Mouse (Mus musculus): ENCODE data around the gene Tmc5. TPM values are rescaled to one million over a fixed set of nuclear protein-coding genes. Genes with fewer than 3 reads are reported as not detected.
A peak's percentile ranks its signal among the peaks of the same experiment; 100 is the strongest.

The Tmc5 gene
- polyA plus RNA-seq, 1 experiment from 2014 or later: 0.30 TPM

GRCm38 (mm10) chr7:118579938-118580337 is 17.2 kb upstream of the Tmc5 start:
- H3K4me1 ChIP-seq (ENCODE audit: control insufficient read depth in 2 of 2, insufficient read depth in 2 of 2, low read length in 2 of 2): peaks cover 14 to 18% of the 10 kb centered on the region in 2 experiments
- WGBS: 68% methylated on average over 2 of the region's 2 CpGs
- no peak overlapping the region for H3K4me3 ChIP-seq (ENCODE audit: control insufficient read depth in 1 of 2, insufficient read depth in 1 of 2, low read depth in 1 of 2, low read length in 2 of 2)
- H3K36me3 ChIP-seq (ENCODE audit: control insufficient read depth, insufficient read depth, low read length): no peaks in the 10 kb centered on the region
- no peak overlapping the region for H3K9ac ChIP-seq (ENCODE audit: low read length)
- no peak for ATAC-seq (ENCODE audit: insufficient number of reproducible peaks, insufficient read depth, low FRiP score, low read depth)
- no peak overlapping the region for H3K4me2 ChIP-seq (ENCODE audit: low read length)
- H3K27ac ChIP-seq (replicated peaks in 1 of 2; ENCODE audit: control insufficient read depth in 1 of 2, insufficient read depth in 1 of 2, low read depth in 2 of 2, low read length in 2 of 2): no peak overlapping the region
- H3K27me3 ChIP-seq (ENCODE audit: control insufficient read depth, insufficient read depth, low read length): peaks cover 10% of the 10 kb centered on the region
- peaks cover 8% of the 10 kb centered on the region; the same call in 1 of the 2 replicates for H3K9me3 ChIP-seq (ENCODE audit: control insufficient read depth, low read length)

GRCm38 (mm10) chr7:118583821-118584220 is 13.3 kb upstream of the Tmc5 start:
- WGBS: 17% methylated on average over 7 of the region's 7 CpGs
- Histone ChIP-seq H3K9me3 (ENCODE audit: control insufficient read depth, low read length) (peaks cover 11% of the 10 kb centered on the region; the same call in 1 of the 2 replicates), H3K4me3 (ENCODE audit: control insufficient read depth in 1 of 2, insufficient read depth in 1 of 2, low read depth in 1 of 2, low read length in 2 of 2) (peak overlapping the region; percentile 59 to 62; a peak in 3 of 4 replicates), H3K4me1 (ENCODE audit: control insufficient read depth in 2 of 2, insufficient read depth in 2 of 2, low read length in 2 of 2) (peaks cover 6 to 9% of the 10 kb centered on the region in 2 experiments), H3K27me3 (ENCODE audit: control insufficient read depth, insufficient read depth, low read length) (peaks cover 15% of the 10 kb centered on the region), H3K4me2 (ENCODE audit: low read length) (peak overlapping the region; percentile 98), H3K9ac (ENCODE audit: low read length) (no peak overlapping the region; the same call in 1 of the 2 replicates), H3K36me3 (ENCODE audit: control insufficient read depth, insufficient read depth, low read length) (no peaks in the 10 kb centered on the region), H3K27ac (replicated peaks in 1 of 2; ENCODE audit: control insufficient read depth in 1 of 2, insufficient read depth in 1 of 2, low read depth in 2 of 2, low read length in 2 of 2) (no peak overlapping the region)
- no peak for ATAC-seq (ENCODE audit: insufficient number of reproducible peaks, insufficient read depth, low FRiP score, low read depth)

GRCm38 (mm10) chr7:118584257-118584907 is 12.7 kb upstream of the Tmc5 start, which contains the start of gene Tmc7:
Gene Tmc7, minus strand, starts transcription at chr7:118584736.
- Histone ChIP-seq H3K27ac (replicated peaks in 1 of 2; ENCODE audit: control insufficient read depth in 1 of 2, insufficient read depth in 1 of 2, low read depth in 2 of 2, low read length in 2 of 2) (no peak within 1 kb of the TSS), H3K4me3 (ENCODE audit: control insufficient read depth in 1 of 2, insufficient read depth in 1 of 2, low read depth in 1 of 2, low read length in 2 of 2) (peak within 1 kb of the TSS; percentile 59 to 62), H3K27me3 (ENCODE audit: control insufficient read depth, insufficient read depth, low read length) (peaks cover 15% of the 10 kb centered on the region), H3K4me2 (ENCODE audit: low read length) (peak within 1 kb of the TSS; percentile 98), H3K4me1 (ENCODE audit: control insufficient read depth in 2 of 2, insufficient read depth in 2 of 2, low read length in 2 of 2) (peaks cover 6 to 7% of the 10 kb centered on the region in 2 experiments), H3K36me3 (ENCODE audit: control insufficient read depth, insufficient read depth, low read length) (no peaks in the 10 kb centered on the region), H3K9me3 (ENCODE audit: control insufficient read depth, low read length) (peaks cover 11% of the 10 kb centered on the region; the same call in 1 of the 2 replicates), H3K9ac (ENCODE audit: low read length) (peak within 1 kb of the TSS; percentile 74)
- WGBS: under 1% methylated on average over 45 of the region's 51 CpGs
- ATAC-seq (ENCODE audit: insufficient number of reproducible peaks, insufficient read depth, low FRiP score, low read depth): peak; percentile 22; the same call in 1 of the 2 replicates

GRCm38 (mm10) chr7:118584926-118585325 is 12.2 kb upstream of the Tmc5 start:
- peaks cover 15% of the 10 kb centered on the region for H3K27me3 ChIP-seq (ENCODE audit: control insufficient read depth, insufficient read depth, low read length)
- H3K4me1 ChIP-seq (ENCODE audit: control insufficient read depth in 2 of 2, insufficient read depth in 2 of 2, low read length in 2 of 2): peaks cover 6 to 7% of the 10 kb centered on the region in 2 experiments
- WGBS: 72% methylated on average over 5 of the region's 5 CpGs
- peak overlapping the region; percentile 74; the same call in 1 of the 2 replicates for H3K9ac ChIP-seq (ENCODE audit: low read length)
- H3K4me3 ChIP-seq (ENCODE audit: control insufficient read depth in 1 of 2, insufficient read depth in 1 of 2, low read depth in 1 of 2, low read length in 2 of 2): peak overlapping the region; percentile 59 to 62; a peak in 3 of 4 replicates
- H3K4me2 ChIP-seq (ENCODE audit: low read length): peak overlapping the region; percentile 98
- H3K9me3 ChIP-seq (ENCODE audit: control insufficient read depth, low read length): peaks cover 10% of the 10 kb centered on the region; the same call in 1 of the 2 replicates
- H3K36me3 ChIP-seq (ENCODE audit: control insufficient read depth, insufficient read depth, low read length): no peaks in the 10 kb centered on the region
- no peak overlapping the region for H3K27ac ChIP-seq (replicated peaks in 1 of 2; ENCODE audit: control insufficient read depth in 1 of 2, insufficient read depth in 1 of 2, low read depth in 2 of 2, low read length in 2 of 2)
- no peak for ATAC-seq (ENCODE audit: insufficient number of reproducible peaks, insufficient read depth, low FRiP score, low read depth)

- no peak overlapping the region for H3K4me2 ChIP-seq (ENCODE audit: low read length)
- H3K4me1 ChIP-seq (ENCODE audit: control insufficient read depth in 2 of 2, insufficient read depth in 2 of 2, low read length in 2 of 2): peaks cover 6 to 7% of the 10 kb centered on the region in 2 experiments
- H3K27me3 ChIP-seq (ENCODE audit: control insufficient read depth, insufficient read depth, low read length): peaks cover 15% of the 10 kb centered on the region
- peaks cover 3% of the 10 kb centered on the region; the same call in 1 of the 2 replicates for H3K9me3 ChIP-seq (ENCODE audit: control insufficient read depth, low read length)
- no peak for ATAC-seq (ENCODE audit: insufficient number of reproducible peaks, insufficient read depth, low FRiP score, low read depth)
- no peaks in the 10 kb centered on the region for H3K36me3 ChIP-seq (ENCODE audit: control insufficient read depth, insufficient read depth, low read length)
- no peak overlapping the region for H3K27ac ChIP-seq (replicated peaks in 1 of 2; ENCODE audit: control insufficient read depth in 1 of 2, insufficient read depth in 1 of 2, low read depth in 2 of 2, low read length in 2 of 2)
- no peak overlapping the region for H3K9ac ChIP-seq (ENCODE audit: low read length)
- no peak overlapping the region for H3K4me3 ChIP-seq (ENCODE audit: control insufficient read depth in 1 of 2, insufficient read depth in 1 of 2, low read depth in 1 of 2, low read length in 2 of 2)
- 44% methylated on average over 6 of the region's 6 CpGs for WGBS
Measured at GRCm38 (mm10) chr7:118585856-118586255, 11.2 kb upstream of the Tmc5 start.

- ATAC-seq (ENCODE audit: insufficient number of reproducible peaks, insufficient read depth, low FRiP score, low read depth): no peak
- H3K9me3 ChIP-seq (ENCODE audit: control insufficient read depth, low read length): peaks cover 3% of the 10 kb centered on the region; the same call in 1 of the 2 replicates
- no peak overlapping the region for H3K9ac ChIP-seq (ENCODE audit: low read length)
- H3K4me1 ChIP-seq (ENCODE audit: control insufficient read depth in 2 of 2, insufficient read depth in 2 of 2, low read length in 2 of 2): peaks cover 6 to 7% of the 10 kb centered on the region in 2 experiments; a peak in 3 of 4 replicates
- no peaks in the 10 kb centered on the region for H3K36me3 ChIP-seq (ENCODE audit: control insufficient read depth, insufficient read depth, low read length)
- H3K27ac ChIP-seq (replicated peaks in 1 of 2; ENCODE audit: control insufficient read depth in 1 of 2, insufficient read depth in 1 of 2, low read depth in 2 of 2, low read length in 2 of 2): no peak overlapping the region
- H3K4me2 ChIP-seq (ENCODE audit: low read length): no peak overlapping the region
- no peak overlapping the region for H3K4me3 ChIP-seq (ENCODE audit: control insufficient read depth in 1 of 2, insufficient read depth in 1 of 2, low read depth in 1 of 2, low read length in 2 of 2)
- peaks cover 28% of the 10 kb centered on the region for H3K27me3 ChIP-seq (ENCODE audit: control insufficient read depth, insufficient read depth, low read length)
- WGBS: 80% methylated on average over 5 of the region's 5 CpGs
Measured at GRCm38 (mm10) chr7:118590726-118591305, 6.3 kb upstream of the Tmc5 start.

- Histone ChIP-seq H3K4me2 (ENCODE audit: low read length) (no peak overlapping the region), H3K36me3 (ENCODE audit: control insufficient read depth, insufficient read depth, low read length) (no peaks in the 10 kb centered on the region), H3K4me1 (ENCODE audit: control insufficient read depth in 2 of 2, insufficient read depth in 2 of 2, low read length in 2 of 2) (peaks cover 7 to 8% of the 10 kb centered on the region in 2 experiments; a peak in 3 of 4 replicates), H3K4me3 (ENCODE audit: control insufficient read depth in 1 of 2, insufficient read depth in 1 of 2, low read depth in 1 of 2, low read length in 2 of 2) (no peak overlapping the region), H3K9me3 (ENCODE audit: control insufficient read depth, low read length) (no peaks in the 10 kb centered on the region), H3K27me3 (ENCODE audit: control insufficient read depth, insufficient read depth, low read length) (peaks cover 41% of the 10 kb centered on the region), H3K27ac (replicated peaks in 1 of 2; ENCODE audit: control insufficient read depth in 1 of 2, insufficient read depth in 1 of 2, low read depth in 2 of 2, low read length in 2 of 2) (no peak overlapping the region), H3K9ac (ENCODE audit: low read length) (no peak overlapping the region)
- 31% methylated on average over 6 of the region's 6 CpGs for WGBS
- no peak for ATAC-seq (ENCODE audit: insufficient number of reproducible peaks, insufficient read depth, low FRiP score, low read depth)
Measured at GRCm38 (mm10) chr7:118592146-118592545, 5.0 kb upstream of the Tmc5 start.
